Mouse (Mus musculus) embryonic facial prominence, embryonic 10.5 days (tissue): ENCODE results near the gene Ube2d1. TPM values are rescaled to one million over a fixed set of nuclear protein-coding genes. Genes with fewer than 3 reads are reported as not detected.

Source experiments
- DNase-seq: peaks from one replicate; pipeline ENCODE4 v3.0.0-alpha.2; 2017; ENCODE audit warnings: low spot score
- H3K27ac ChIP-seq: fragments of 300-500 bp; sonication (generic); replicated peaks from 2 replicates; pipeline ENCODE4 v1.5.1; 2016; ENCODE audit warnings: mild to moderate bottlenecking
- H3K27me3 ChIP-seq: fragments of 300-500 bp; sonication (generic); replicated peaks from 2 replicates; pipeline ENCODE4 v1.6.1; 2016; ENCODE audit warnings: low read depth, mild to moderate bottlenecking; ENCODE audit not compliant: poor library complexity, severe bottlenecking
- H3K36me3 ChIP-seq: fragments of 300-500 bp; sonication (generic); replicated peaks from 2 replicates; pipeline ENCODE4 v1.6.1; 2016; ENCODE audit warnings: mild to moderate bottlenecking, moderate library complexity
- H3K4me1 ChIP-seq: fragments of 300-500 bp; sonication (generic); 2 replicates; pipeline ENCODE4 v1.6.1; 2016
- H3K4me3 ChIP-seq: fragments of 300-500 bp; sonication (generic); 2 replicates; pipeline ENCODE4 v1.5.1; 2016; ENCODE audit warnings: mild to moderate bottlenecking, moderate library complexity
- H3K9me3 ChIP-seq: fragments of 300-500 bp; sonication (generic); 2 replicates; pipeline ENCODE4 v1.6.1; 2016; ENCODE audit warnings: mild to moderate bottlenecking
- WGBS: fragments of 180-500 bp; shearing (Covaris S2); methylation state at CpG from one replicate; pipeline ENCODE4 v1.1.7; 2016; 5-methylcytosine and 5-hydroxymethylcytosine counted together
- polyA plus RNA-seq: library from polyadenylated mRNA; unstranded; fragments of >200 nt; fragmentation: Nextera tagmentation; extraction: Ambion mirVana; gene quantifications from 2 replicates; pipeline ENCODE4 v1.2.1, GENCODE M21; 2016

The Ube2d1 gene
- polyA plus RNA-seq, 1 experiment from 2014 or later = 101 TPM

DNA sequence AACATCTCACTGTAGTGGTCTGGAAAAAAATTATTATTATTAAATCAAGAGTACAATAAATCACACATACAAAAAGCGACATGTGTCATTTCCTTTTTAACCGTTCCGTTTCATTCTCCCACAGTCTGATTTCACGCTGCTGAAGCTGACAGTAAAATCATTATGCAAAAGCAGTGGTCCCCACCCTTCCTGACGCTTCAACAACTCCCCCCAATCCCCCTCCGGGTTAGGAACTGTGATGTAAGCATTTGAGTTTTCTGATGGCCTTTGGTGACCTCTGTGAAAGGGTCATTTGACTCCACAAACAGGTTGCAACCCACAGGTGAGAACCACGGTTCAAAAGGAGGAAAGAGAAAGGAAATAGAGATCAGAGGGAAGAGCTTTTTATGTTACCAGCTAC, 38.1 kb downstream of the Ube2d1 start:
- Histone ChIP-seq H3K9me3 (no peaks in the 10 kb centered on the region), H3K27ac (no peak overlapping the region)
- no peak for DNase-seq

DNA sequence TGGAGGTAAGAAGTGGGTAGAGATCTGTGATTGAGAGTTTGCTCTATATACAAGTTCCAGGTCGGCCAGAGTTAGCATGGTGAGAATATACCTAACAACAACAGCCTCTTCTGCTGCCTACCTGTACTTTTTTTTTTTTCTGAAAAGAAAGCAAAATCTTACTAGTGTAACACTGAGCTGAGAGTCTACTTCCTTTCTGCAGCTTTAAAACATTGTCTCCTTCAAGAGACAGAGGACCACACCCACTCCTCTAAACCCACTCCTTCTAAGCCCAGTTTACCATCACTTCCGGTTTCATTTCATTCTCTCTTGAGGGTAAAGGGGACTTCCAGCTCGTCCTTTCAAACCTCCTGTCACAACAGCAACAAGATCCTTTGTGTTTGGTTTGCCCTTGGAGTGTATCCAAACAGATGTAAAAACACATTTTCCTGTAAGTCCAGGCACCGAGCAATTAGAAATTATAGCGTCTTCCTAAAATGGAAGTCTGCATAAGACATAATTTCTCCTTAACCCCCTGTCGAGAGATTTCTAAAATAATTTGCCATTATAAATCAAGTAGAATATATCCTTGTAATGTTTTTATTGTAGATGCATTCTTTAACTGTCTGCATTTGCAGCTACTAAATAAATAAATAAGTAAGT, 45.5 kb downstream of the Ube2d1 start:
- no peaks in the 10 kb centered on the region for H3K27me3 ChIP-seq
- H3K27ac ChIP-seq = no peak overlapping the region
- 70% methylated on average over 6 of the region's 6 CpGs for WGBS
- peaks cover 9% of the 10 kb centered on the region for H3K36me3 ChIP-seq
- H3K4me3 ChIP-seq = no peak overlapping the region
- H3K4me1 ChIP-seq = peaks cover 10% of the 10 kb centered on the region
- no peak for DNase-seq
- H3K9me3 ChIP-seq = no peaks in the 10 kb centered on the region

More for the DNA sequence above, 38.1 kb downstream of the Ube2d1 start:
- WGBS = 63% methylated on average over 7 of the region's 7 CpGs
- H3K4me1 ChIP-seq = no peaks in the 10 kb centered on the region
- no peaks in the 10 kb centered on the region for H3K36me3 ChIP-seq
- H3K4me3 ChIP-seq = no peak overlapping the region
- no peaks in the 10 kb centered on the region for H3K27me3 ChIP-seq

DNA sequence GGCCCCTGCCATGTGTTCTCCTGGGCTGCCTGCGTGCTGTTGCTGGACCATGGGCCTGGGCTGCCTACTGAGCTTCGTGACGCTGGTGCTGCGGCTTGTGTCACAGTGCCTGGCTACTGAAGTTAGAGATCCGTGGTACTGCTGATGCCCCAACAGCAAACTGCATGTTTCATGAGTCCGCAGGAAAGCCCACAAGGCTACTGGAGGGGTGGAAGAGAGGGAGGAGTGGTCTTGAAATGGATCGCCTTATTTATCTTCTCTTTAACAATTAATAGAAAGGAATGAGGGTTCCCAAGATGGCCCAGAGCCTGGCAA, 46.9 kb downstream of the Ube2d1 start, which contains the start of gene Tfam:
Gene Tfam, minus strand, starts transcription at position 41 of the 315 bp plus-strand sequence.
- Histone ChIP-seq H3K9me3 (no peaks in the 10 kb centered on the region), H3K27me3 (no peaks in the 10 kb centered on the region), H3K4me1 (peaks cover 10% of the 10 kb centered on the region), H3K4me3 (peak within 1 kb of the TSS; percentile 90), H3K27ac (peak within 1 kb of the TSS; percentile 93), H3K36me3 (peaks cover 23% of the 10 kb centered on the region)
- WGBS = 6% methylated on average over 7 of the region's 7 CpGs
- DNase-seq = no peak

DNA sequence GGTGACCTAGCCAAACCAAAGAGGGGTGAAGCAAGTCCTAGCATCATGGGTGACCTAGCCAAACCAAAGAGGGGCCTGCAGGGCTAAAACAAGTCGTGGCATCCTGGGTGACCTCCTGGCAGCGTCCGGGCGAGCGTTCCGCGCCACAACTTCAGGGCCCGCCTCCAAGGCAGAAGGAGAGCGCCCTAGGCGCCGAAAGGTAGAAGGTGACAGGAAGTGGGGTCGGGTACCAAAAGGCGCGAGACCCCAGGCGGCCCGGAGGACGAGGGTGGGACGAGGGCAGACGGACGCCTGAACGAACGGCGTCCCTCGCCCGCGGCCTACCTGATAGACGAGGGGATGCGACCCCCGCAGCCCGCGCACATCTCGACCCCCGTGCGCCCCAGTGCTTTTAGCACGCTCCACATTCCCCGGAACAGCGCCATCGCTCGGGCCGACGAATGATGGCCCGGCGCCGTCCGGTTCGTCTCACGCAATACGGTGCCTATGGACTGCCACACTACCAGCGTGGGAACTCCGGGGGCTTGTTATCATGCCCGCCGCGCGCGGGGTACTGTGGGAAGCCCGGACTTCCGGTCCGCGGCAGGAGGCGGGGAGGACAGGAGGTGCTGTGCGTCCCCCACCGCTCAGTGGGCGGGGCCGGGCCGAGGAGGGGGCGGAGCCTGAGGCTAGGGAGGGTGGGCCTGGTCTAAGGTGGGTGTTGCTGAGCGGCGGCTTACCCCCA, 47.4 kb downstream of the Ube2d1 start:
- H3K27ac ChIP-seq = peak overlapping the region; percentile 93
- H3K4me1 ChIP-seq = peaks cover 10% of the 10 kb centered on the region
- peaks cover 28% of the 10 kb centered on the region for H3K36me3 ChIP-seq
- H3K27me3 ChIP-seq = no peaks in the 10 kb centered on the region
- no peaks in the 10 kb centered on the region for H3K9me3 ChIP-seq
- DNase-seq = peak; percentile 99
- peak overlapping the region; percentile 90 for H3K4me3 ChIP-seq
- under 1% methylated on average over 68 of the region's 68 CpGs for WGBS

DNA sequence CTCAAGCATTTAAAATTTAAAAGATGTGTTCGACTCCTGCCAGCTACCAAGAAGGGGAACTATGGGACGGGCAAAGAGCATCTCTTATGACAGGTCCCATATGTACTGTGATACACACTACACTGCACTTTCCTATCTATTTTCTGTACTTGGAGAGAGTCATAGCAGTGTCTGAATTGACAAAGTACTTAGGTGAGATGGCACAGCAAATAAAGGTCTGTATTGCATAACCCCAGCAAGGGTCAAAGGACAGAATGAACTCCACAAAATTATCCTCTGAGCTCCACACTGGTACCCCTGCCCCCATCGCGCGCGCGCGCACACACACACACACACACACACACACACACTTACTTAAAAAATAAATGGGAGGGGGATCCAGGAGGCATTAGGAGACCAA, 51.0 kb downstream of the Ube2d1 start:
- no peaks in the 10 kb centered on the region for H3K9me3 ChIP-seq
- H3K4me1 ChIP-seq = peaks cover 10% of the 10 kb centered on the region
- H3K27me3 ChIP-seq = no peaks in the 10 kb centered on the region
- peaks cover 60% of the 10 kb centered on the region for H3K36me3 ChIP-seq
- H3K4me3 ChIP-seq = no peak overlapping the region
- no peak for DNase-seq
- WGBS = 99% methylated on average over 8 of the region's 8 CpGs
- no peak overlapping the region for H3K27ac ChIP-seq

DNA sequence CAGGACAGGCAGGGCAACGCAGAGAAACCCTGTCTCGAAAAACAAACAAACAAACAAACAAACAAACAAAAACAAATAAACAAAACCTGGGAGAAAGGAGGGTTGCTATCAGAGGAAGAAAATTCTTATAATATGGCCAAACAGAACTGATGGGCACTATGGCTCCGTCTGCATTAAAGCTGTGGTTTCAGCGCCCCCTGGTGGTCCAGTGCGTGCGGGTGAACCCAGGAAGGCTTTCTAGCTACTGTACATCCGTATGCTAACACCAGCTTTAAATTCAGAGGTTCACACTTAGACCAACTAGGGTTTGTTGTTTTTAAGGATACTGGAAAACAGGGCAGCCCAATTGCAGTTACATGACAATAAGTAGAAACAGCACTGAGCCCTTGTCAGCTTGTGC, 59.2 kb downstream of the Ube2d1 start:
- no peaks in the 10 kb centered on the region for H3K27me3 ChIP-seq
- no peaks in the 10 kb centered on the region for H3K4me1 ChIP-seq
- DNase-seq = peak; percentile 81
- H3K9me3 ChIP-seq = 0 out of 2 replicates have a peak, but pooled peaks cover 4% of the 10 kb centered on the region
- H3K36me3 ChIP-seq = peaks cover 90% of the 10 kb centered on the region
- no peak overlapping the region for H3K27ac ChIP-seq
- whole genome bisulfite sequencing = 44% methylated on average over 7 of the region's 7 CpGs
- H3K4me3 ChIP-seq = no peak overlapping the region

DNA sequence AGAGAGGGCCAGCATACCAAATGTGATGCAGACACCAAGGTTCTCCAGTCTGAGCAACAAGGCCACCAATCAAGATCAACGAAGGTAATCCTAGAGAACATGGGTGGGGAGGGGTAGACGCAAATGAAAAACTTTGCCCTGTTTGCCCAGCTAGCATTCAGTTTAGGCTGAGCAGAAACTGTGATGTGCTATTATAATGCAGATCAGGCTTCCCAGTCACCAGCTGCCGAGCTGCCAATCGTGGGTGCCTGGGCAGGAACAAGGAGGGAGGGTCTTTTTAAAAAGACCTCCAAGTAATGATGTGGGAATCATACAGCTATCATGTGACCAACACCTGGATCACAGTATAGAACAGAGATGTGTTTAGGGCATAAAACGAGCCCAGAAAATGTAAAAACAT, 62.0 kb downstream of the Ube2d1 start:
- Histone ChIP-seq H3K4me3 (no peak overlapping the region), H3K27me3 (no peaks in the 10 kb centered on the region), H3K9me3 (0 out of 2 replicates have a peak, but pooled peaks cover 4% of the 10 kb centered on the region), H3K36me3 (peaks cover 62% of the 10 kb centered on the region), H3K4me1 (0 out of 2 replicates have a peak, but pooled peaks cover 1% of the 10 kb centered on the region), H3K27ac (no peak overlapping the region)
- WGBS = 82% methylated on average over 5 of the region's 5 CpGs
- DNase-seq = no peak

DNA sequence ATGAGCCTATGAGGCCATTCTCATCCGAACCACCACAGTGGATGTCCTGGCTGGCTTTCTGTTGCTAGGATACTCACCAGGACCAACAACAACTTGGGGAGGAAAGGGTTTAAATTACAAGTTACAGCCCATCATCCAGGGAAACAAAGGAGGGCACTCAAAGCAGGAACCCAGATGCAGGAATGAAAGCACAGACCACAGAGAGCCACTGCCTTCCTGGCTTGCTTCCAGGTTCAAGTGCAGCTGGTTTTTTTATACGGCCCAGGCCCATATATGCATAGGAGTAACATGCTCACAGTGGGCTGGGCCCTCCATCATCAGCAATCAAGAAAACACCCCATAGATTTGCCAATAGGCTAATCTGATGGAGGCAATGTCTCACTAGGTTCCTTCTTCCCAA, 62.4 kb downstream of the Ube2d1 start:
- WGBS = 88% methylated on average over 2 of the region's 2 CpGs
- no peak overlapping the region for H3K4me3 ChIP-seq
- 0 out of 2 replicates have a peak, but pooled peaks cover 4% of the 10 kb centered on the region for H3K9me3 ChIP-seq
- no peak for DNase-seq
- H3K4me1 ChIP-seq = 0 out of 2 replicates have a peak, but pooled peaks cover 5% of the 10 kb centered on the region
- peaks cover 57% of the 10 kb centered on the region for H3K36me3 ChIP-seq
- no peak overlapping the region for H3K27ac ChIP-seq
- H3K27me3 ChIP-seq = no peaks in the 10 kb centered on the region

DNA sequence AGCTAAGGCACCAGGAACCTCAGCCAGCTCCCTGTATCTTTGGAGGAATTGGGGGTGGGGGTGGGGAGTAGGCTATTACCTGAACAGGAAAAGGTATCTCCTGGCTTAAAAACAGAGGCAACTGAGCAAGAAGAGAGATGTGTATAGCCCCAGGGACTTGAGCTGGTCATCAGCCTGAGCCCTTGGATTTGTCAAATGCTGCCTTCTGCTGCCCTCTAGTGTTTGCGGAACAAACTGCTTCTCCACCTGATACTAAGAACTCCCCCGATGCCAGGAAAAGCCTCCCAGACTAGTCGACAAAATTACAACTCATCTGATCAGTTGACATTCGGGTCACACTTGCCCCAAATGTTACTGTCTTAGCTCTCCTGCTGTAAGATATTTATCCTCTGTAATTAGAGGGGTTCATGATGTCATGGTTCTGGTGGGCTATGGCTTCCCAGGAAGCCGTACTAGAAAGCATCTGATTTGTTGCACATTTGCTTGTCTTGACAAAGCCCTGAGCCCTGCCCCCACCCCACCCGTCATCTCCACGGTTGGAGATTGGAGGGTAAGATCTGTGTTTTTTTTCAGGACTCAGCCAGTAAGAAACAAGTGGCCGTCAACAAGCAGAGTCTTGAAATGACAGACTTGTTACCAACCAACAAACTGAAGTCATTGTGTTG, 66.7 kb downstream of the Ube2d1 start:
- H3K4me3 ChIP-seq = no peak overlapping the region

DNA sequence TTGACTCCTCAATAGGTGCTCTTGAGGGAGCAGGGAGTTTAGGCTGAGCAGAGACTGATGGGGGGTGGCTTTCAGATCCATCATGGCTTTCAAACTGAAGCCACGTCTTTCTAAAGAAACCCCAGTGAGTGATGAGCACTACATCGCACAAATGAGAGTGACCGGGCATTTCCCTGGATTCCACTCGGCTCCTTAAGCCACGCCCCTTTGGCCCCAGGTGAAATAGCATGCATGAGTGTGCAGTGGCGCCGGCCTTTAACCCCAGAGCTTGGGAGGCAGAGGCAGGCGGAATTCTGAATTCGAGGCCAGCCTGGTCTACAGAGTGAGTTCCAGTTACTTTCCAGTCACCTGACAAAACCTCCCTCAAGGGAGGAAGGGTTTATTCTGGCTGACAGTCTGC, 69.1 kb downstream of the Ube2d1 start:
- Histone ChIP-seq H3K27me3 (no peaks in the 10 kb centered on the region), H3K36me3 (no peaks in the 10 kb centered on the region), H3K27ac (no peak overlapping the region), H3K4me1 (0 out of 2 replicates have a peak, but pooled peaks cover 5% of the 10 kb centered on the region), H3K9me3 (no peaks in the 10 kb centered on the region), H3K4me3 (no peak overlapping the region)
- DNase-seq = no peak
- 78% methylated on average over 9 of the region's 9 CpGs for WGBS

More for the DNA sequence above, 66.7 kb downstream of the Ube2d1 start:
- peak; percentile 80 for DNase-seq
- WGBS = 24% methylated on average over 8 of the region's 8 CpGs
- H3K27ac ChIP-seq = no peak overlapping the region
- 0 out of 2 replicates have a peak, but pooled peaks cover 4% of the 10 kb centered on the region for H3K9me3 ChIP-seq
- no peaks in the 10 kb centered on the region for H3K27me3 ChIP-seq
- H3K36me3 ChIP-seq = peaks cover 15% of the 10 kb centered on the region
- 0 out of 2 replicates have a peak, but pooled peaks cover 5% of the 10 kb centered on the region for H3K4me1 ChIP-seq
